Mouse (Mus musculus) limb, embryonic 14.5 days (tissue): ENCODE data around the gene Eno3. TPM values are rescaled to one million over a fixed set of nuclear protein-coding genes. Genes with fewer than 3 reads are reported as not detected.

Experiments
- ATAC-seq: fragments of 200-750 bp; cut with Nextera tagmentation; 2 replicates; pipeline ENCODE4 v1.8.0; 2017; ENCODE audit warnings: low read depth, moderate number of reproducible peaks, moderate TSS enrichment; ENCODE audit not compliant: low FRiP score
- DNase-seq: peaks from one replicate; pipeline ENCODE4 v3.0.0-alpha.2; 2015; ENCODE audit warnings: low spot score
- H3K27ac ChIP-seq: fragments of 300-500 bp; sonication (generic); replicated peaks from 2 replicates; pipeline ENCODE4 v1.5.1; 2014; ENCODE audit warnings: low read depth, mild to moderate bottlenecking, low read length, moderate library complexity, mixed read lengths
- H3K27me3 ChIP-seq: fragments of 300-500 bp; sonication (generic); 2 replicates; pipeline ENCODE4 v1.6.1; 2014; ENCODE audit warnings: low read length, mixed read lengths; ENCODE audit not compliant: control insufficient read depth, insufficient read depth
- H3K36me3 ChIP-seq: fragments of 300-500 bp; sonication (generic); 2 replicates; pipeline ENCODE4 v1.6.1; 2014; ENCODE audit warnings: mild to moderate bottlenecking, low read length, moderate library complexity, mixed read lengths; ENCODE audit not compliant: control insufficient read depth, insufficient read depth
- H3K4me1 ChIP-seq: fragments of 300-500 bp; sonication (generic); 2 replicates; pipeline ENCODE4 v1.6.1; 2014; ENCODE audit warnings: antibody characterized with exemption, low read length, mixed read lengths; ENCODE audit not compliant: control insufficient read depth, insufficient read depth
- H3K4me2 ChIP-seq: fragments of 300-500 bp; sonication (generic); replicated peaks from 2 replicates; pipeline ENCODE4 v1.6.1; 2014; ENCODE audit warnings: low read depth, mild to moderate bottlenecking, low read length, moderate library complexity; ENCODE audit not compliant: severe bottlenecking
- H3K4me3 ChIP-seq: fragments of 300-500 bp; sonication (generic); replicated peaks from 2 replicates; pipeline ENCODE4 v1.5.1; 2014; ENCODE audit warnings: low read length
- H3K9ac ChIP-seq: fragments of 300-500 bp; sonication (generic); 2 replicates; pipeline ENCODE4 v1.6.1; 2014; ENCODE audit warnings: mild to moderate bottlenecking, low read depth, low read length, moderate library complexity; ENCODE audit not compliant: severe bottlenecking
- H3K9me3 ChIP-seq: fragments of 300-500 bp; sonication (generic); 2 replicates; pipeline ENCODE4 v1.6.1; 2016; ENCODE audit warnings: low read length; ENCODE audit not compliant: control insufficient read depth
- POLR2A ChIP-seq: fragments of 200-500 bp; IDR thresholded peaks from 2 replicates; pipeline ENCODE4 v1.8.0; 2012; ENCODE audit warnings: inconsistent platforms, mild to moderate bottlenecking, moderate library complexity, borderline replicate concordance; ENCODE audit not compliant: insufficient read depth, insufficient read length; ENCODE audit errors: extremely low read depth
- WGBS: fragments of 180-500 bp; shearing (Covaris S2); extraction: QIAGEN DNeasy Blood & Tissue Kit; methylation state at CpG from one replicate; pipeline ENCODE4 v1.1.7; 2014; 5-methylcytosine and 5-hydroxymethylcytosine counted together
- polyA plus RNA-seq, 2 experiments: library from polyadenylated mRNA; depleted of rRNA in 1 of 2; stranded (reverse) in 1 of 2; unstranded in 1 of 2; fragments of >200 nt; fragmentation: Nextera tagmentation in 1 of 2; extraction: Ambion mirVana in 1 of 2; gene quantifications; 2 replicates each; pipeline versions ENCODE4 v1.2.1 to v1.2.3; 2012 to 2014

Eno3 gene
- polyA plus RNA-seq, 2 experiments = 84.6 to 89.9 TPM

GRCm38 (mm10) chr11:70652029-70652883 lies 4.7 kb upstream of the Eno3 start:
- WGBS = 50% methylated on average over 12 of the region's 12 CpGs
- peak overlapping the region; percentile 97 for H3K27ac ChIP-seq
- no peaks in the 10 kb centered on the region for H3K9me3 ChIP-seq
- peak; percentile 66 for DNase-seq
- H3K4me2 ChIP-seq = peak overlapping the region; percentile 97
- peak overlapping the region; percentile 96 for H3K9ac ChIP-seq
- no peaks in the 10 kb centered on the region for H3K27me3 ChIP-seq
- peaks cover 50% of the 10 kb centered on the region for H3K36me3 ChIP-seq
- no peak for ATAC-seq
- TF ChIP-seq POLR2A = no peak
- H3K4me1 ChIP-seq = peaks cover 28% of the 10 kb centered on the region
- peak overlapping the region; percentile 100 for H3K4me3 ChIP-seq

- peaks cover 50% of the 10 kb centered on the region for H3K36me3 ChIP-seq
- 44% methylated on average over 6 of the region's 6 CpGs for WGBS
These were observed 4.1 kb upstream of the Eno3 start for GRCm38 (mm10) chr11:70652884-70653344.

GRCm38 (mm10) chr11:70653345-70654197 lies 3.4 kb upstream of the Eno3 start:
- peaks cover 46% of the 10 kb centered on the region for H3K36me3 ChIP-seq
- H3K9me3 ChIP-seq = no peaks in the 10 kb centered on the region
- no peak; the same call in 1 of the 2 replicates for TF ChIP-seq POLR2A
- peak overlapping the region; percentile 96 for H3K9ac ChIP-seq
- ATAC-seq (peak; percentile 41), DNase-seq (peak; percentile 64)
- H3K4me2 ChIP-seq = peak overlapping the region; percentile 97
- peaks cover 31% of the 10 kb centered on the region for H3K4me1 ChIP-seq
- no peaks in the 10 kb centered on the region for H3K27me3 ChIP-seq
- peak overlapping the region; percentile 97 for H3K27ac ChIP-seq
- peak overlapping the region; percentile 100 for H3K4me3 ChIP-seq
- WGBS = under 1% methylated on average over 38 of the region's 63 CpGs

More at GRCm38 (mm10) chr11:70652884-70653344, 4.1 kb upstream of the Eno3 start:
- no peak for TF ChIP-seq POLR2A
- H3K27ac ChIP-seq = peak overlapping the region; percentile 97
- no peaks in the 10 kb centered on the region for H3K27me3 ChIP-seq
- peak overlapping the region; percentile 97 for H3K4me2 ChIP-seq
- peak overlapping the region; percentile 100 for H3K4me3 ChIP-seq
- H3K9ac ChIP-seq = peak overlapping the region; percentile 96
- ATAC-seq (no peak), DNase-seq (no peak)
- peaks cover 33% of the 10 kb centered on the region for H3K4me1 ChIP-seq
- H3K9me3 ChIP-seq = no peaks in the 10 kb centered on the region

GRCm38 (mm10) chr11:70654198-70654922 lies 2.6 kb upstream of the Eno3 start, which contains the start of gene Pfn1:
TSS of gene Pfn1 (minus strand) at chr11:70654644.
- H3K4me2 ChIP-seq = peak within 1 kb of the TSS; percentile 97
- peak; percentile 88; the same call in 1 of the 2 replicates for TF ChIP-seq POLR2A
- under 1% methylated on average over 49 of the region's 61 CpGs for WGBS
- H3K9ac ChIP-seq = peak within 1 kb of the TSS; percentile 96
- H3K27me3 ChIP-seq = no peaks in the 10 kb centered on the region
- H3K27ac ChIP-seq = peak within 1 kb of the TSS; percentile 97
- peaks cover 38% of the 10 kb centered on the region for H3K36me3 ChIP-seq
- peaks cover 26% of the 10 kb centered on the region for H3K4me1 ChIP-seq
- no peaks in the 10 kb centered on the region for H3K9me3 ChIP-seq
- ATAC-seq (peak; percentile 32), DNase-seq (peak; percentile 90)
- peak within 1 kb of the TSS; percentile 100 for H3K4me3 ChIP-seq
